Mouse (Mus musculus): ENCODE data around the gene Zfp184. TPM values are rescaled to one million over a fixed set of nuclear protein-coding genes. Genes with fewer than 3 reads are reported as not detected.
A peak's percentile ranks its signal among the peaks of the same experiment; 100 is the strongest.

Zfp184 gene
- polyA plus RNA-seq, 1 experiment from 2014 or later: 16.8 TPM

DNA sequence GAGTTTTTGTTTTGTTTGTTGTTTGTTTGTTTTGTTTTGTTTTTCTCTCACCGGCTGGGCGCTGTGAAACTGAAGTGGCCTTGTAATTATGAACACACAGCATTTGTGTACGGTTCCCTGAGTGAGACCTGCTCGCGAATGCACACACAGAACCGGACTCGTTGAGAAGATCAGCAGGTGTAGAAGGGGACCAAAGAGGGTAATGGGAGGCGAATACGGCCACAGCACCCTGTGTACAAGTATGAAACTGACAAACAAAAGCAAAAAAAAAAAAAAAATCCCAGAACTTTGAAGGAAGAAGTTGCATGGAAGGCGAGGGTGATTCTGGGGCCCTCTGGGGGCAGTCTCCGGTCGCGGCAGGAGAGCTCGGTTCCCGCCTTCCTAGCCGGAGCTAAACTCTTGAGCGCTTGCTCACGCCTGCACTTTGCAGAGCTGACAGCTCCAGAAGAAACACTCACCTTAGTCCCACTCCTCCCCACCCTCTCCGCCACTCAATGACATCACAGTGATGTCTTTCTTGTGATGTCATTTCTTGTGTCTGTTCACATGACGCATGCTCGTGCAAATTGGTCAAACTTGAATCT, 50.5 kb downstream of the Zfp184 start:
- under 1% methylated on average over 21 of the region's 21 CpGs for WGBS
- 0 out of 2 replicates have a peak, but pooled peaks have one; percentile 37 for ATAC-seq (ENCODE audit: insufficient number of reproducible peaks, insufficient read depth, low FRiP score, low TSS enrichment, low read depth)
- no peak overlapping the region for H3K9ac ChIP-seq
- peak overlapping the region; percentile 38 for H3K4me3 ChIP-seq
- peaks cover 67% of the 10 kb centered on the region for H3K27me3 ChIP-seq
- H3K4me2 ChIP-seq: peak overlapping the region; percentile 54
- no peak overlapping the region for H3K27ac ChIP-seq
- H3K4me1 ChIP-seq: peaks cover 8% of the 10 kb centered on the region
- H3K9me3 ChIP-seq: no peaks in the 10 kb centered on the region; the same call in 1 of the 2 replicates
- no peaks in the 10 kb centered on the region for H3K36me3 ChIP-seq

DNA sequence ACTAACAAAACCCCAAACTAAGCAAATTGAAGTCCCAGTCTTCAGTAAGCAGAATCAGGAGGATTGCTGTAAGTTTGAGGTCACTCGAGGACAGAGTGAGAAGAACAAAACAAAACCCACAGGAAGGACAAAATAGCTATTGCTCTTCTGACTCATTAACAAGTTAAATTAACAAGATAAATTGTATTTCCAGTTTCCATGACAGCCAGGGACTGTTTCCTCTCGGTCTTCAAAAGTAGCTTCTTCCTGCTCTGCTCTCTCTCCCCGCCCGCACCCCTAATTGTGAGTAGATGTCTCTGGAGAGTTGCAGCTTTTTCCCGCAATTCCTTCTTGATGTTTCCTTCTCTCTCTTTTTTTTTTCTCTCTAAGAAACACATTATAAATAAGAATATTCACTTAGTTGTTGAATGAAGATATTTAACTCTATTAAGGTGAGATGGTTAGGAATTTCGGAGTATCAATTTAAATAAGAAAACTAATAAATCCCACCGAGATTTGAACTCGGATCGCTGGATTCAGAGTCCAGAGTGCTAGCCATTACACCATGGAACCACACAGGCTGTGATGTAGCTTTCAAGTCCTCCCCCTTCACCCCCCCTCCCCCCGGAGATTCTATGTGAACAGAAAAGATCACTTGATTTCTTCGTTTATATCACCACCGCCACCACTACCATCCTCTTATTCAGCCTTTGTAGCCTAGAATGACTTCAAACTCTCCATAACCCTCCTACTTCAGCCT, 51.4 kb downstream of the Zfp184 start:
- ATAC-seq (ENCODE audit: insufficient number of reproducible peaks, insufficient read depth, low FRiP score, low TSS enrichment, low read depth): no peak
- peak overlapping the region; percentile 38 for H3K4me3 ChIP-seq
- no peak overlapping the region for H3K27ac ChIP-seq
- H3K4me2 ChIP-seq: peak overlapping the region; percentile 54
- H3K36me3 ChIP-seq: no peaks in the 10 kb centered on the region
- no peaks in the 10 kb centered on the region; the same call in 1 of the 2 replicates for H3K9me3 ChIP-seq
- H3K27me3 ChIP-seq: peaks cover 75% of the 10 kb centered on the region
- H3K9ac ChIP-seq: no peak overlapping the region
- peaks cover 8% of the 10 kb centered on the region for H3K4me1 ChIP-seq
- WGBS: 2% methylated on average over 12 of the region's 12 CpGs

DNA sequence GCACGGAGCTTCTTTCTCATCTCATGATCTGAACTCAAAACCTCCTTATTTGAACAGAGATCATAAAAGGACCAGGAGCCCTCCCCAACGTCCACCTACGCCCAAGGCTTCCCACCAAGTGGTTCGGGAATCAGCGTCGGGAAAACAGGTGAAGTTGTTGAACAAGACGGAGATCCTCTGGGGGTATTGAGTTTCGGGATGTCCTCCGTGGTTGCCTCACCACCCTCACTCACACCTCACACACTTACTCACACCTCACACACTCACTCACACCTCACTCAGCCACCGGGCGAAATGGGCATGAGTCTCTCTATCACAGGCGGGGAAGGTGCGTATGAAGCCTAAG, 51.9 kb downstream of the Zfp184 start:
- H3K9me3 ChIP-seq: no peaks in the 10 kb centered on the region
- no peak for ATAC-seq (ENCODE audit: insufficient number of reproducible peaks, insufficient read depth, low FRiP score, low TSS enrichment, low read depth)
- H3K4me1 ChIP-seq: peaks cover 8% of the 10 kb centered on the region
- H3K4me2 ChIP-seq: peak overlapping the region; percentile 47
- WGBS: under 1% methylated on average over 13 of the region's 13 CpGs
- H3K36me3 ChIP-seq: no peaks in the 10 kb centered on the region
- H3K4me3 ChIP-seq: peak overlapping the region; percentile 24
- no peak overlapping the region for H3K9ac ChIP-seq
- H3K27ac ChIP-seq: no peak overlapping the region
- peaks cover 81% of the 10 kb centered on the region for H3K27me3 ChIP-seq

DNA sequence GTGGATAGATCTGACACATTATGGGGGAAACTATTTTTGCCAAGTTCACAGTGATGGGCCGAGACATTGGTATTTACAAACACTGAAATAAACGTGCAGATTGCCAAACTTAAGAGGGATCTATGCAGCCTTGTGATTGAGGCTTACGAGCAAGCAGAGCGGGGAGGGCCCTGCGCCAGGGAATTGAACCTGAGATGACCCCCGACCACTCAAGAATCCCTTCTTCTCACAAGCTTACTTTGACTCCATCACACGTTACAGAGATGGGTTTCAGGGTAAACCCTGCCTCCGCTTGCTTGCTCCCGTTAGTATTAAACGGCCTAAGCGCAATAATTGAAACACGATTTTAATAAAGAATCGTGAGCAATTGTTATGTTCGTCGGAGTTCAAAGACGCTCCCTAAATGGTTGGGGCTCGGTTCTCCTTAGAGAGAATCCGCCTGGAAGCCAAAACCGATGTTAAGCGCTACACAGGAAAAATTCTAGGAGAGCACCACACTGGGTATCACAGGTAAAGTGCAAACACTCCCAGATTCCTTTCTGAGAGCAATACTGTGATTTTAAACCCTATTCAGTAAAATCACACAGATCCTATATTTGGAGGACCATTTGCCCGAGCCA, 52.4 kb downstream of the Zfp184 start:
- Histone ChIP-seq H3K9me3 (no peaks in the 10 kb centered on the region), H3K27ac (no peak overlapping the region), H3K4me2 (peak overlapping the region; percentile 47), H3K27me3 (peaks cover 86% of the 10 kb centered on the region), H3K4me1 (peaks cover 8% of the 10 kb centered on the region), H3K4me3 (peak overlapping the region; percentile 24), H3K9ac (no peak overlapping the region), H3K36me3 (no peaks in the 10 kb centered on the region)
- no peak for ATAC-seq (ENCODE audit: insufficient number of reproducible peaks, insufficient read depth, low FRiP score, low TSS enrichment, low read depth)
- WGBS: under 1% methylated on average over 21 of the region's 21 CpGs

DNA sequence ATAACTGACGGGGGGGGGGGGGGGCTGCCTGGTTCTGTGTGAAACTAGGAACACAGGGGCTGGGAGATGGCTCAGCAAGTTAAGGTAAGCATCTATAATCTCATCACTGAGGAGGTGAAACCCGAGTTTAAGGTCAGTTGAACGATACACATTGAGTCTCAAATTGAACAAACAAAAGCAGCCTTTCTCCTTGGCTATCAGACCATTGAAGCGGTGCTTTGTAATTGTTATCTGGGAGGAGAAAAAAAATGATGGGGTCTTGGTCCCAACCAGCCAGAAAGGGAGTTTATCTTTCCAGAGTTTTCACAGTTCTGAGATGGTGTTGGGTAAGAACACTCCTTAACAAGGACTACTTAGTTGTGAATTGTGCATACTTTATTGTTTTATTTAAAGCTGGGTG, 52.9 kb downstream of the Zfp184 start:
- 11% methylated on average over 4 of the region's 4 CpGs for WGBS
- no peaks in the 10 kb centered on the region for H3K36me3 ChIP-seq
- no peak overlapping the region for H3K9ac ChIP-seq
- H3K27me3 ChIP-seq: peaks cover 88% of the 10 kb centered on the region
- ATAC-seq (ENCODE audit: insufficient number of reproducible peaks, insufficient read depth, low FRiP score, low TSS enrichment, low read depth): no peak
- H3K27ac ChIP-seq: no peak overlapping the region
- no peak overlapping the region for H3K4me3 ChIP-seq
- H3K4me1 ChIP-seq: peaks cover 8% of the 10 kb centered on the region
- H3K4me2 ChIP-seq: 0 out of 2 replicates have a peak overlapping the region, but pooled peaks have one; percentile 47
- no peaks in the 10 kb centered on the region for H3K9me3 ChIP-seq

DNA sequence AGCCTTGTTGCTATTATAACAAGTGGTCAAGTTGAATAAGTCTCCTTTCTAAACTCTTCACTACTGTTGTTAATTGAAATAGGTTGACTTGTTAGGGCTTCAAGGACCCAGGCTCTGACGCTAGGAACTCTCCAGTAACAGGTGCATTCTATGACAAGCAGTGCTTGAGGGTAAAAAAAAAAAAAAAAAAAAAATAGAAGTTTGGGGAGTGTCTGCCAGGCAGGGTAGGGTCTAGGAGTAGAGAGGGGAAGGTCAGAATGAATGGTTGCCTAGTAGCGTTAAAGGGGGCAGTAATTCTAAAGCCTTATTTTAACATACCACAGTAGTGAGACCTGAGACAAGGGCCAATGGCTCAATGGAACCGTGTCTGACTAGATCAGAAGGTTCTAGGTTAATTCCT, 53.5 kb downstream of the Zfp184 start:
- no peak overlapping the region for H3K27ac ChIP-seq
- 17% methylated on average over 3 of the region's 3 CpGs for WGBS
- no peak overlapping the region for H3K4me2 ChIP-seq
- H3K27me3 ChIP-seq: peaks cover 91% of the 10 kb centered on the region
- no peak for ATAC-seq (ENCODE audit: insufficient number of reproducible peaks, insufficient read depth, low FRiP score, low TSS enrichment, low read depth)
- H3K4me3 ChIP-seq: no peak overlapping the region
- peaks cover 8% of the 10 kb centered on the region for H3K4me1 ChIP-seq
- no peaks in the 10 kb centered on the region for H3K9me3 ChIP-seq
- H3K9ac ChIP-seq: no peak overlapping the region
- no peaks in the 10 kb centered on the region for H3K36me3 ChIP-seq

DNA sequence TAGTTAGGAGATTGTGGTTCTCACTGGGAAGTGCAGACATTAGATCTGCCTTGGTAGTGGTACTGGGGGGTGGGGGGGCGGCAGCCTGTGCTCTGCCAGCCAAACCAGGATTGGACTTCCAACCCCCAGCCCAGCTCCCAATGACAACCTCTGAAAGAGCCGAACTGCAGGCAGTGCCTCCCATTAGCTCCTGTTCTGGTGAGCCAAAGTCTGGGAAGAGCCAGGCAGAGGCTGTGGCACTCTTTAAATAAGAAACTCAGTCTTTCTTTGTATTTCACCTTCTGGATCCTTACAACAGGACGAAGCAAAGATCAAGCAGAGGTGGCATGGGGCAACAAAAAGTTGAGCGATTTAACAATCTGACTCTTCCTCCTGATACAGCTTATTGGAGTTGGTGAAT, 54.3 kb downstream of the Zfp184 start:
- H3K4me2 ChIP-seq: no peak overlapping the region
- H3K4me3 ChIP-seq: no peak overlapping the region
- 38% methylated on average over 4 of the region's 4 CpGs for WGBS

DNA sequence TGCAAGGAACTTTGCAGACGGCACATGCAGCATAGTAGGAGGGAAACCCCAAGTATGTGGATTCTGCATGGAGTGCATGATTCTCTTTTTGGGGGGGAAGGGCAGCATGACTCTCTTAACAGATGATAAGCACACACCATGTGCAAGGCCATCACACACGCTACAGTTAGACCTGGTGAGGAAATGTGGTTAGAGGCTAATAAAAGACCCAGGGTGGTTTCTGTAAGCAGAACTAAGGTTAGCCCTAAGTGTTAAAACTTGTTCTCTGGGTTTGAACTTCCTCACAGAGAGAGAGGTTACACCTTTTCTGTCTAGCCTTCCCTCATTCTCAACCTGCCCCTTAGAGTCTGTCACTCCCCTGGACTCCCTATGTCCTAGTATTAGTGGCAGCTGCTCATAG, 56.5 kb downstream of the Zfp184 start:
- Histone ChIP-seq H3K4me2 (no peak overlapping the region), H3K4me1 (peaks cover 9% of the 10 kb centered on the region), H3K36me3 (no peaks in the 10 kb centered on the region), H3K9me3 (no peaks in the 10 kb centered on the region), H3K4me3 (no peak overlapping the region), H3K9ac (no peak overlapping the region), H3K27me3 (peaks cover 100% of the 10 kb centered on the region), H3K27ac (no peak overlapping the region)
- 47% methylated on average over 2 of the region's 2 CpGs for WGBS
- no peak for ATAC-seq (ENCODE audit: insufficient number of reproducible peaks, insufficient read depth, low FRiP score, low TSS enrichment, low read depth)

More for the DNA sequence above, 54.3 kb downstream of the Zfp184 start:
- Histone ChIP-seq H3K9me3 (no peaks in the 10 kb centered on the region), H3K27me3 (peaks cover 94% of the 10 kb centered on the region), H3K27ac (no peak overlapping the region), H3K36me3 (no peaks in the 10 kb centered on the region), H3K9ac (no peak overlapping the region), H3K4me1 (peaks cover 8% of the 10 kb centered on the region)
- ATAC-seq (ENCODE audit: insufficient number of reproducible peaks, insufficient read depth, low FRiP score, low TSS enrichment, low read depth): no peak

DNA sequence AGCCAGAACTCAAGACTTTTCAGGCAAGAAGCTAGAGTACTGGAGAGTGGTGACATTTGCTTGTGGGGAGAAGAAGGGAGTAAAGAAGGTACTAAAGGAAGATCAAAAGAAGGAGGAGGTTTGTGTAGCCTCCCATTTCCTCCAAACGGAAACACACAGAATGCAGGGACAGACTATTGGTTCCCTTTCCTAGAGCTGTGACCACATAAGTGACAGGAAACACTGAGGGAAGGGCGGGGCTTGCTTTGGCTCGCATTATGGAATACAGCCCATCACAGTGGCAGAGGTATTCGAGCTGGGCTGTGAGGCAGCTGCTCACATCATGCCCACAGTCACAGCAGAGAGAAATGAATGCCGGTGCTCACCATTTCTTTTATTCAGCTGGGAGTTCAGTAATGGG, 56.9 kb downstream of the Zfp184 start:
- 20% methylated on average over 5 of the region's 5 CpGs for WGBS
- no peak for ATAC-seq (ENCODE audit: insufficient number of reproducible peaks, insufficient read depth, low FRiP score, low TSS enrichment, low read depth)

DNA sequence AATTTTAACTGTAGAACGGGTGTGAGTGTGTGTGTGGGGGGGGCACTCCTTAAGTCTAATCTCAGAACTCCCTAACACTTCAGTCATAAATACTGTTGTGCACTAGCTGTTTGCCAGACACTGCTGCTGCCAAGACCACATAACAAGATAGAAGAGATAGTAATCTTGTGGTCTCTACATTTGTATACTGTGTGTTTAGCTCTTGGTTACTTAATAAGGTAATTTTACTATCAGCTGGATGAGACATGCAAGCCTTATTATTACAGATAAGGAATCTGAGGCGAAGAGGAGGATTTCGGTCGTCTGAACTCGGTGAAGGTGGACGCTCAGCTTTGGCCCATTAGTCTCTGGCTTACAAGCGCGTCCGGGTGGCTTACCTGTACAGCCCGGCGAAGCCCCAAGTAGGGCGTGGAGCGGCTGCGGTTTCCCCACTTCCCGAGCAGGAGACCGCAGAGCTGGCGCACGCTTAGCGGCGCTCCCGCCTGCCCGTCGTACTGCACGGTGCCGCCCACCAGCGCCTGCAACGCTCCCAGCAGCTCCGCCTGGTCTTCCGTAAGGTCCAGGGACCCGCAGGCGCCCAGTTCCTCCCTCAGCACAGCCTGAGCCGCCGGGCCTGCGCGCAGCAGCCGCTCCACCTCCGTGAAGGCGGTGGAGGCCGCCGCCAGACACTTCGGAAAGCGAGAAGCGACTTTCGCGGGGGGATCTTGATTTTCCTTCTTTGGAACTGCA, 60.9 kb downstream of the Zfp184 start:
- Histone ChIP-seq H3K27ac (no peak overlapping the region), H3K4me3 (peak overlapping the region; percentile 59), H3K36me3 (no peaks in the 10 kb centered on the region), H3K9me3 (no peaks in the 10 kb centered on the region), H3K4me2 (peak overlapping the region; percentile 95), H3K4me1 (peaks cover 18% of the 10 kb centered on the region), H3K9ac (peak overlapping the region; percentile 68), H3K27me3 (peaks cover 100% of the 10 kb centered on the region)
- under 1% methylated on average over 45 of the region's 45 CpGs for WGBS
- ATAC-seq (ENCODE audit: insufficient number of reproducible peaks, insufficient read depth, low FRiP score, low TSS enrichment, low read depth): peak; percentile 77

More for the DNA sequence above, 56.9 kb downstream of the Zfp184 start:
- H3K27ac ChIP-seq: no peak overlapping the region
- peaks cover 100% of the 10 kb centered on the region for H3K27me3 ChIP-seq
- H3K9ac ChIP-seq: no peak overlapping the region
- no peaks in the 10 kb centered on the region for H3K36me3 ChIP-seq
- H3K4me1 ChIP-seq: peaks cover 14% of the 10 kb centered on the region
- no peaks in the 10 kb centered on the region for H3K9me3 ChIP-seq
- H3K4me3 ChIP-seq: no peak overlapping the region
- H3K4me2 ChIP-seq: no peak overlapping the region

DNA sequence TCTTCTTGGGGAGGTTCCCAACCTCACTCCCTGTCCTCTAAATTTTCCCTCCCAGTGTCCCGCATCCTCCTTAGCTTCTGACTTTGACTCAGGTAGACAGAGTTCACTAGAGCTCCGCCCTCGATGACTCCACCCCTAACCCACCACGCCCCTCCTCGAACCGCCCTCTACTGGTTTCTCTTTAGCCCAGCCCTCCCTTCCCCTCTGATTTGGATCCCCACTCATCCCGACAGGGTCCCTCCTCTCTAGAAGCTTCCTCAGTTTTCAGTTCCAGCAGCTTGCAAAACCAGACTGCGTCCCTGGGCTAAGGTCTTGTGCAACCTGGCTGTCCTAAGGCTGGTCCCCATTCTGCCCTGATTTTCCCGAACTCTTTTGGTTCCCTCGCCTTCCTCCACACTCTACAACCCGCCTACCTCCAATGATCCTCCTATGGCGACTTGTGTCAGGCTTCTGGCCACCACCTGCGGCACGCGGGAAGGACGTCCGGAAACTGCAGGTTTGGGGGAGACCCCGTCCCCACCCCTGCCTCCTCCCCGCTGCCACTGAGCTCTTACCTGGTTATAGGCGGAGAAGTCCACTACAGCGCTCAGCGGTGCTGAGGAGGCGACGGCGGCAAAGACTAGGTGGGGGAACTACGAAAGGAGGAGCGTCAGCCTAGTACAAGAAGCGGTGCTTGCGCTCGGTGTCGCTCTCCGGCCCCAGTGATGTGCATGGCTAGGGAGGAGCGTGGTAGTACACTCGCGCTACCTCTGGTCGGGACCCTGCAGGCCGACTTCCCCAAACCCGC, 61.6 kb downstream of the Zfp184 start:
- H3K4me3 ChIP-seq: peak overlapping the region; percentile 59
- no peaks in the 10 kb centered on the region for H3K36me3 ChIP-seq
- peak overlapping the region; percentile 95 for H3K4me2 ChIP-seq
- no peak overlapping the region for H3K27ac ChIP-seq
- H3K9ac ChIP-seq: peak overlapping the region; percentile 68
- ATAC-seq (ENCODE audit: insufficient number of reproducible peaks, insufficient read depth, low FRiP score, low TSS enrichment, low read depth): peak; percentile 83
- no peaks in the 10 kb centered on the region for H3K9me3 ChIP-seq
- H3K4me1 ChIP-seq: peaks cover 18% of the 10 kb centered on the region
- under 1% methylated on average over 38 of the region's 38 CpGs for WGBS
- H3K27me3 ChIP-seq: peaks cover 98% of the 10 kb centered on the region

All from embryonic facial prominence, embryonic 13.5 days (tissue).